Mouse (Mus musculus): ENCODE measurements around the gene Stard3. TPM values are rescaled to one million over a fixed set of nuclear protein-coding genes. Genes with fewer than 3 reads are reported as not detected.

The Stard3 gene
- total and polyA plus RNA-seq, 3 experiments = 31.7 to 39.6 (median 33.9) TPM

DNA sequence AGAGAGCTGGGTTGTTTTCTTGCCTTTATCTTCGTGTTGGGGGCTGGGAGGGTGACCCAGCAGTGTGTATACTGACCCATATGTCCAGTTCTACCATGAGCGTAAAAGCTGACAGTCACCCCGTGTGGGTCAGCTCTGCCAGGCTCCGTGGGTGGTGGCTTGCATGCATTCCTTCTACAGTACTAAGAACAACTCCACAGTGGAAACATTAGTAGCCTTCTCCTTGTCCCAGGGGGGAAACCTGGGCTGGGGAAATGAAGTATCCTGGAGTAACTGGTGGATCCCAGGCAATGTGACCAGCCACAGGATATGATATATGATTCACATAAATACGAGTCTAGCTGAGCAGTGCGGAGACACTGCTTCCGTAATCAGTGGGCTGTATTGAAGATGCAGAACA, 55.6 kb downstream of the Stard3 start:
- H3K36me3 ChIP-seq (replicated peaks in 1 of 2; ENCODE audit: control insufficient read depth in 1 of 2, insufficient read depth in 1 of 2, low read length in 1 of 2) = no peaks in the 10 kb centered on the region
- H3K79me2 ChIP-seq (replicated peaks; ENCODE audit: control insufficient read depth, extremely low read depth, insufficient read depth, poor library complexity, severe bottlenecking) = no peaks in the 10 kb centered on the region
- no peak overlapping the region for H3K4me3 ChIP-seq (replicated peaks in 1 of 3; ENCODE audit: low read depth in 2 of 3, low read length in 2 of 3, poor library complexity in 1 of 3)
- H3K27ac ChIP-seq (ENCODE audit: insufficient read depth, low read depth) = no peak overlapping the region
- H3K9me3 ChIP-seq (replicated peaks; ENCODE audit: low read length) = no peaks in the 10 kb centered on the region
- TF ChIP-seq E2F4 (IDR thresholded peaks at IDR 0.05; ENCODE audit: insufficient replicate concordance, low read depth, low read length) = no peak
- TF ChIP-seq NRF1 (IDR thresholded peaks at IDR 0.05; ENCODE audit: low read depth, low read length) = no peak
- TF ChIP-seq CTCF (conservative IDR thresholded peaks at IDR 0.05 in 1 of 2, IDR thresholded peaks at IDR 0.05 in 1 of 2; ENCODE audit: low read depth in 2 of 2, low read length in 2 of 2) = no peak
- no peak for TF ChIP-seq MXI1 (IDR thresholded peaks at IDR 0.05; ENCODE audit: low read depth, low read length)
- TF ChIP-seq POLR2AphosphoS2 (IDR thresholded peaks at IDR 0.05; ENCODE audit: low read depth, low read length) = no peak
- no peak for TF ChIP-seq IRF4 (IDR thresholded peaks at IDR 0.05; ENCODE audit: low read depth, low read length)
- no peak for TF ChIP-seq USF1 (IDR thresholded peaks at IDR 0.05; ENCODE audit: low read depth, low read length)
- no peak overlapping the region for H3K9ac ChIP-seq (ENCODE audit: insufficient read depth, low read depth)
- dilution Hi-C loops (cut with MboI; ENCODE audit: extremely low pct_ligation_motif_present, extremely low pct_unique_long_range_greater_than_20kb, low sequenced_read_pairs) = no loop called here
- no peak overlapping the region for H3K4me2 ChIP-seq (ENCODE audit: insufficient read depth, low read depth, poor library complexity, severe bottlenecking)
- no peak for DNase-seq (ENCODE audit: extremely low read depth)
- H3K4me1 ChIP-seq (ENCODE audit: control insufficient read depth in 1 of 2, insufficient read depth in 2 of 2) = no peaks in the 10 kb centered on the region; a peak in 2 of 4 replicates
- peaks cover 94% of the 10 kb centered on the region for H3K27me3 ChIP-seq (replicated peaks)
- in situ Hi-C loops (cut with MboI; ENCODE audit: low pct_ligation_motif_present, low pct_unique_long_range_greater_than_20kb, low sequenced_read_pairs) = no loop called here

DNA sequence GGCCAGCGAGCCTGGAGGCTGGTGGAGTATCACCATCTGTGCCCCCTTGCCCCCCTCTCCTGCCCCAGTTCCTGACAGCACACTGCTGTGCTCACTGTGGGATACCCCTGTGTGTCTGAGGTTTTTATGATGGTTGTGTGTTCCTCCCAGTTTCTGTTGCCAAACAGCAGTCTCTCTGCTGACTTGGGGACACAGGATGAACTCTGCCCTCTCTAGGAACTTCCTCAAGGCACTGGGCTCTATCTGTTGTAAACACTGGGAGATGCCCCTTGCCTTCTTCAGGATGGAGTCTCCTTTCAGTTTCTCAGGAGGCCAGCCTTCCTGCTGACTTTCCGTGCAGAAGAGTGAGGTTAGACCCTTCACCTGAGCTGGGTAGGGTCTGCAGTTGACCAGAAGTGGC, 56.0 kb downstream of the Stard3 start:
- Histone ChIP-seq H3K4me1 (ENCODE audit: control insufficient read depth in 1 of 2, insufficient read depth in 2 of 2) (no peaks in the 10 kb centered on the region; a peak in 2 of 4 replicates), H3K9me3 (replicated peaks; ENCODE audit: low read length) (no peaks in the 10 kb centered on the region), H3K27ac (ENCODE audit: insufficient read depth, low read depth) (no peak overlapping the region), H3K36me3 (replicated peaks in 1 of 2; ENCODE audit: control insufficient read depth in 1 of 2, insufficient read depth in 1 of 2, low read length in 1 of 2) (no peaks in the 10 kb centered on the region), H3K27me3 (replicated peaks) (peaks cover 94% of the 10 kb centered on the region), H3K4me2 (ENCODE audit: insufficient read depth, low read depth, poor library complexity, severe bottlenecking) (no peak overlapping the region), H3K79me2 (replicated peaks; ENCODE audit: control insufficient read depth, extremely low read depth, insufficient read depth, poor library complexity, severe bottlenecking) (no peaks in the 10 kb centered on the region), H3K4me3 (replicated peaks in 1 of 3; ENCODE audit: low read depth in 2 of 3, low read length in 2 of 3, poor library complexity in 1 of 3) (no peak overlapping the region), H3K9ac (ENCODE audit: insufficient read depth, low read depth) (no peak overlapping the region)
- dilution Hi-C loops (cut with MboI; ENCODE audit: extremely low pct_ligation_motif_present, extremely low pct_unique_long_range_greater_than_20kb, low sequenced_read_pairs) = no loop called here
- in situ Hi-C loops (cut with MboI; ENCODE audit: low pct_ligation_motif_present, low pct_unique_long_range_greater_than_20kb, low sequenced_read_pairs) = no loop called here
- DNase-seq (ENCODE audit: extremely low read depth) = no peak
- no peak for TF ChIP-seq BHLHE40 (IDR thresholded peaks at IDR 0.05; ENCODE audit: low read depth, low read length)
- TF ChIP-seq POLR2AphosphoS2 (IDR thresholded peaks at IDR 0.05; ENCODE audit: low read depth, low read length) = no peak
- TF ChIP-seq IRF4 (IDR thresholded peaks at IDR 0.05; ENCODE audit: low read depth, low read length) = no peak

DNA sequence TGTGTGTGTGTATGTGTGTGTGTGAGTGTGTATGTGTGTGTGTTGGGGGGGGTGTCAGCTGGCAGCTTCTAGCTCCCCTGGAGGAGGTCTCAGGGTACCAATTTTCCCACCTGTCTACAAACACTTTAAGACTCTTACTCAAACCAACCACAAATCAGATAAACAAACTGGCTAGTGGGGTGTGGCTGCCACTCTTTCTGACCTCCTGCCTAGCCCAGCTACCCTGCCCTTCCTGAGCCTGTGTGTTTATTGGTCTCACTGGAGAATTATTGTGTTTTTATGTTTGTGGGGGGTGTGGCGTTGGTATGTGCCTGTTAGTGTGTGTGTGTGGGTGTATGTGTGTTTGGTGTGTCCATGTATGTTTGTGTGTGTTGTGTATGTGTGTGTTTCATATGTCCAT, 58.9 kb downstream of the Stard3 start:
- no peaks in the 10 kb centered on the region for H3K9me3 ChIP-seq (replicated peaks; ENCODE audit: low read length)
- H3K27me3 ChIP-seq (replicated peaks) = peaks cover 96% of the 10 kb centered on the region
- dilution Hi-C loops (cut with MboI; ENCODE audit: extremely low pct_ligation_motif_present, extremely low pct_unique_long_range_greater_than_20kb, low sequenced_read_pairs) = no loop called here
- no peak for DNase-seq (ENCODE audit: extremely low read depth)
- no peak overlapping the region for H3K9ac ChIP-seq (ENCODE audit: insufficient read depth, low read depth)
- TF ChIP-seq ZKSCAN1 (IDR thresholded peaks at IDR 0.05; ENCODE audit: borderline replicate concordance, low read depth, low read length) (no peak), CHD1 (IDR thresholded peaks at IDR 0.05; ENCODE audit: low read depth, low read length) (no peak), MEF2A (IDR thresholded peaks at IDR 0.05; ENCODE audit: borderline replicate concordance, low read depth, low read length) (no peak), RAD21 (IDR thresholded peaks at IDR 0.05; ENCODE audit: low read depth, low read length) (no peak), ZC3H11A (IDR thresholded peaks at IDR 0.05; ENCODE audit: low read depth, low read length) (no peak), CHD2 (IDR thresholded peaks at IDR 0.05; ENCODE audit: low read length) (no peak), EP300 (IDR thresholded peaks at IDR 0.05; ENCODE audit: low read length) (no peak), KAT2A (IDR thresholded peaks at IDR 0.05; ENCODE audit: insufficient replicate concordance, low read length) (no peak), MYC (IDR thresholded peaks at IDR 0.05; ENCODE audit: low read depth, low read length) (no peak), MAFK (IDR thresholded peaks at IDR 0.05; ENCODE audit: insufficient replicate concordance, low read length) (no peak), UBTF (IDR thresholded peaks at IDR 0.05; ENCODE audit: low read depth, low read length) (no peak), BHLHE40 (IDR thresholded peaks at IDR 0.05; ENCODE audit: low read depth, low read length) (no peak), ETS1 (conservative IDR thresholded peaks at IDR 0.05; ENCODE audit: low read depth, low read length) (no peak), ZNF384 (IDR thresholded peaks at IDR 0.05; ENCODE audit: low read depth, low read length) (no peak), MAZ (IDR thresholded peaks at IDR 0.05; ENCODE audit: low read depth, low read length) (no peak), RCOR1 (conservative IDR thresholded peaks at IDR 0.05; ENCODE audit: low read depth, low read length) (no peak), NRF1 (IDR thresholded peaks at IDR 0.05; ENCODE audit: low read depth, low read length) (no peak)
- no peaks in the 10 kb centered on the region for H3K36me3 ChIP-seq (replicated peaks in 1 of 2; ENCODE audit: control insufficient read depth in 1 of 2, insufficient read depth in 1 of 2, low read length in 1 of 2)
- no peak overlapping the region for H3K4me2 ChIP-seq (ENCODE audit: insufficient read depth, low read depth, poor library complexity, severe bottlenecking)
- H3K4me3 ChIP-seq (replicated peaks in 1 of 3; ENCODE audit: low read depth in 2 of 3, low read length in 2 of 3, poor library complexity in 1 of 3) = no peak overlapping the region
- no peaks in the 10 kb centered on the region; a peak in 3 of 4 replicates for H3K4me1 ChIP-seq (ENCODE audit: control insufficient read depth in 1 of 2, insufficient read depth in 2 of 2)
- H3K79me2 ChIP-seq (replicated peaks; ENCODE audit: control insufficient read depth, extremely low read depth, insufficient read depth, poor library complexity, severe bottlenecking) = no peaks in the 10 kb centered on the region
- in situ Hi-C loops (cut with MboI; ENCODE audit: low pct_ligation_motif_present, low pct_unique_long_range_greater_than_20kb, low sequenced_read_pairs) = no loop called here
- no peak overlapping the region for H3K27ac ChIP-seq (ENCODE audit: insufficient read depth, low read depth)

All from CH12.LX (cell line).